Mouse (Mus musculus) kidney, postnatal 0 days (tissue): ENCODE results near the gene Ptprf. TPM values are rescaled to one million over a fixed set of nuclear protein-coding genes. Genes with fewer than 3 reads are reported as not detected.

ENCODE experiments used
- ATAC-seq: fragments of 200-750 bp; cut with Nextera tagmentation; replicated peaks from 2 replicates; pipeline ENCODE4 v1.8.0; 2017; ENCODE audit warnings: low read depth, moderate number of reproducible peaks, moderate TSS enrichment, moderate library complexity; ENCODE audit not compliant: low FRiP score
- DNase-seq: peaks from one replicate; pipeline ENCODE4 v3.0.0-alpha.2; 2016; ENCODE audit warnings: low spot score
- H3K27ac ChIP-seq: fragments of 300-500 bp; sonication (generic); 2 replicates; pipeline ENCODE4 v1.5.1; 2014; ENCODE audit warnings: mild to moderate bottlenecking
- H3K27me3 ChIP-seq: fragments of 300-500 bp; sonication (generic); 2 replicates; pipeline ENCODE4 v1.6.1; 2014; ENCODE audit warnings: low read length, mixed read lengths; ENCODE audit not compliant: insufficient read depth
- H3K36me3 ChIP-seq: fragments of 300-500 bp; sonication (generic); 2 replicates; pipeline ENCODE4 v1.6.1; 2014; ENCODE audit warnings: low read length, mixed read lengths; ENCODE audit not compliant: insufficient read depth
- H3K4me1 ChIP-seq: fragments of 300-500 bp; sonication (generic); replicated peaks from 2 replicates; pipeline ENCODE4 v1.6.1; 2014; ENCODE audit warnings: antibody characterized with exemption, low read length, mixed read lengths; ENCODE audit not compliant: insufficient read depth
- H3K4me2 ChIP-seq: fragments of 300-500 bp; sonication (generic); 2 replicates; pipeline ENCODE4 v1.6.1; 2014; ENCODE audit warnings: mild to moderate bottlenecking, low read length, moderate library complexity, mixed read lengths
- H3K4me3 ChIP-seq: fragments of 300-500 bp; sonication (generic); replicated peaks from 2 replicates; pipeline ENCODE4 v1.5.1; 2014; ENCODE audit warnings: low read depth, low read length
- H3K9ac ChIP-seq: fragments of 300-500 bp; sonication (generic); 2 replicates; pipeline ENCODE4 v1.6.1; 2014; ENCODE audit warnings: low read depth, low read length
- H3K9me3 ChIP-seq: fragments of 300-500 bp; sonication (generic); replicated peaks from 2 replicates; pipeline ENCODE4 v1.6.1; 2016; ENCODE audit warnings: low read length, inconsistent platforms, mixed read lengths
- CTCF ChIP-seq: IDR thresholded peaks from 2 replicates; pipeline ENCODE4 v1.5.1; 2016; ENCODE audit warnings: antibody characterized with exemption, low read depth, mild to moderate bottlenecking, moderate library complexity
- WGBS: fragments of 180-500 bp; shearing (Covaris S2); extraction: QIAGEN DNeasy Blood & Tissue Kit; methylation state at CpG from one replicate; pipeline ENCODE4 v1.1.7; 2014; 5-methylcytosine and 5-hydroxymethylcytosine counted together
- polyA plus RNA-seq: library from polyadenylated mRNA; unstranded; fragments of >200 nt; fragmentation: Nextera tagmentation; extraction: Ambion mirVana; gene quantifications from 2 replicates; pipeline ENCODE4 v1.2.1, GENCODE M21; 2015

Gene Ptprf
- polyA plus RNA-seq, 1 experiment from 2014 or later, result 34.0 TPM

GRCm38 (mm10) chr4:118280506-118280905 is 10.7 kb downstream of the Ptprf start:
- Histone ChIP-seq H3K4me3 (no peak overlapping the region), H3K27ac (no peak overlapping the region), H3K27me3 (no peaks in the 10 kb centered on the region), H3K36me3 (0 out of 2 replicates have a peak, but pooled peaks cover 11% of the 10 kb centered on the region), H3K9ac (no peak overlapping the region), H3K4me2 (no peak overlapping the region), H3K4me1 (peaks cover 34% of the 10 kb centered on the region), H3K9me3 (no peaks in the 10 kb centered on the region)
- no peak for ATAC-seq
- DNase-seq, result no peak
- 66% methylated on average over 7 of the region's 7 CpGs for WGBS
- no peak for TF ChIP-seq CTCF

GRCm38 (mm10) chr4:118276520-118277232 is 14.5 kb downstream of the Ptprf start:
- peaks cover 65% of the 10 kb centered on the region for H3K4me1 ChIP-seq
- no peak for TF ChIP-seq CTCF
- ATAC-seq (peak; percentile 89), DNase-seq (peak; percentile 96)
- H3K4me2 ChIP-seq, result peak overlapping the region; percentile 19
- H3K27ac ChIP-seq, result peak overlapping the region; percentile 89
- no peaks in the 10 kb centered on the region for H3K9me3 ChIP-seq
- no peaks in the 10 kb centered on the region for H3K27me3 ChIP-seq
- 32% methylated on average over 9 of the region's 9 CpGs for WGBS
- H3K4me3 ChIP-seq, result no peak overlapping the region
- H3K36me3 ChIP-seq, result peaks cover 3% of the 10 kb centered on the region; the same call in 1 of the 2 replicates
- no peak overlapping the region for H3K9ac ChIP-seq

GRCm38 (mm10) chr4:118275601-118276519 is 15.3 kb downstream of the Ptprf start:
- peaks cover 63% of the 10 kb centered on the region for H3K4me1 ChIP-seq
- H3K4me3 ChIP-seq, result no peak overlapping the region
- ATAC-seq, result peak; percentile 33
- H3K9me3 ChIP-seq, result no peaks in the 10 kb centered on the region
- no peak for TF ChIP-seq CTCF
- peaks cover 3% of the 10 kb centered on the region; the same call in 1 of the 2 replicates for H3K36me3 ChIP-seq
- peak overlapping the region; percentile 89 for H3K27ac ChIP-seq
- no peak for DNase-seq
- no peak overlapping the region for H3K9ac ChIP-seq
- H3K27me3 ChIP-seq, result no peaks in the 10 kb centered on the region
- WGBS, result 80% methylated on average over 6 of the region's 6 CpGs
- peak overlapping the region; percentile 19 for H3K4me2 ChIP-seq

- ATAC-seq (no peak), DNase-seq (no peak)
- H3K4me1 ChIP-seq, result peaks cover 56% of the 10 kb centered on the region
- 28% methylated on average over 7 of the region's 7 CpGs for WGBS
- H3K27me3 ChIP-seq, result no peaks in the 10 kb centered on the region
- H3K36me3 ChIP-seq, result peaks cover 3% of the 10 kb centered on the region; the same call in 1 of the 2 replicates
- no peak overlapping the region for H3K4me3 ChIP-seq
- no peak overlapping the region for H3K9ac ChIP-seq
- peak overlapping the region; percentile 91 for H3K27ac ChIP-seq
- TF ChIP-seq CTCF, result no peak
- H3K4me2 ChIP-seq, result no peak overlapping the region
- no peaks in the 10 kb centered on the region for H3K9me3 ChIP-seq
Observed at GRCm38 (mm10) chr4:118274521-118274920, 16.7 kb downstream of the Ptprf start.

- peaks cover 57% of the 10 kb centered on the region for H3K4me1 ChIP-seq
- no peak overlapping the region for H3K4me3 ChIP-seq
- ATAC-seq (no peak), DNase-seq (no peak)
- no peak overlapping the region for H3K9ac ChIP-seq
- H3K36me3 ChIP-seq, result peaks cover 3% of the 10 kb centered on the region
- TF ChIP-seq CTCF, result no peak
- H3K9me3 ChIP-seq, result no peaks in the 10 kb centered on the region
- H3K4me2 ChIP-seq, result no peak overlapping the region
- WGBS, result 73% methylated on average over 8 of the region's 8 CpGs
- H3K27ac ChIP-seq, result peak overlapping the region; percentile 91
- no peaks in the 10 kb centered on the region for H3K27me3 ChIP-seq
Observed at GRCm38 (mm10) chr4:118273998-118274397, 17.2 kb downstream of the Ptprf start.

GRCm38 (mm10) chr4:118273545-118273944 is 17.7 kb downstream of the Ptprf start:
- WGBS, result 21% methylated on average over 5 of the region's 5 CpGs
- H3K9me3 ChIP-seq, result no peaks in the 10 kb centered on the region
- peaks cover 60% of the 10 kb centered on the region for H3K4me1 ChIP-seq
- H3K27ac ChIP-seq, result peak overlapping the region; percentile 91
- H3K4me2 ChIP-seq, result no peak overlapping the region
- peak overlapping the region; percentile 10; the same call in 1 of the 2 replicates for H3K9ac ChIP-seq
- H3K27me3 ChIP-seq, result no peaks in the 10 kb centered on the region
- ATAC-seq (peak; percentile 45), DNase-seq (no peak)
- no peak overlapping the region for H3K4me3 ChIP-seq
- 0 out of 2 replicates have a peak, but pooled peaks have one; percentile 22 for TF ChIP-seq CTCF
- H3K36me3 ChIP-seq, result peaks cover 5% of the 10 kb centered on the region
